Mouse (Mus musculus): ENCODE data around the gene 1700012A03Rik.

Gene 1700012A03Rik

GRCm38 (mm10) chr6:32105547-32106275 lies 55.7 kb downstream of the 1700012A03Rik start:
- no peak for DNase-seq

Measured in cerebellum, adult 18-20 months (tissue).